Mouse (Mus musculus) heart, adult 2 months (tissue): ENCODE results near the gene Golph3.

Experiments used
- CTCF ChIP-seq: fragments of 200-600 bp; IDR thresholded peaks from 2 replicates; pipeline ENCODE4 v1.8.1; 2022; ENCODE audit warnings: antibody characterized with exemption, mild to moderate bottlenecking, moderate library complexity
- EP300 ChIP-seq: fragments of 200-500 bp; IDR thresholded peaks from 2 replicates; pipeline ENCODE4 v1.6.1; 2011; ENCODE audit warnings: low read depth, low read length, control low read depth; ENCODE audit not compliant: insufficient read depth
- POLR2A ChIP-seq: fragments of 200-500 bp; IDR thresholded peaks from 2 replicates; pipeline ENCODE4 v1.6.1; 2011; ENCODE audit warnings: mild to moderate bottlenecking, low read depth, low read length, control low read depth; ENCODE audit not compliant: insufficient read depth

DNA sequence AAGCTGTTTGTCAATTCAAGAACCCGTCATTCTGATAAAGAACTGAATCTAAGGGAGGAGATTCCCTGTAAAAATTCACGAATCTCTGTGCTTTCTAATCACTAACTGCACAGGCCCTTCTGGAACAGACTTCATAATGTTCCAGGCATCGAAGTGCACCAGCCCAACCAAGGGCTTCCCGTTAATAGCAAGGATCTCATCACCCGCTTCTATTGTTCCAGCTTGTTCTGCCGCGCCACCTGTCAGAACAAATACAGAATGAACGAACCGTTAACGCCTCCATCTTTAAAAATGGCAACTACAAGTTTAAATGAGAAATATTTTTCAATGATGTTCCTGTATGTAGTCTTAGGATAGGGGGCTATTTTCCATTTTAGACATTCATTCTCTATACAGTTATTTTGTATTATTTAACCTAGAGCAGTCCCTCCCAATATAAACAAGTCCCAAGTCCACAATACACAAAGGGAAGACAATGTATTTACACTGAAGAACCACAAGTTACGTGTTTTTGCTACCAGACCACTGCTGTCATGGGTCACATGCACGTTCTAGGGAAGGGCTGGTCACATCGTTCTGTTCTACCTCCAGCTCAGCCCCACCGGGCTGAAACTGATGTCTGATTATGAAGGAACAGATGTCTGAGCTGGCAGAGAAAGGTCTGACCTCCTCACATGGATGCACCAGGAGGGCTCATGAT is 40.9 kb downstream of the Golph3 start:
- no peak for TF ChIP-seq POLR2A
- no peak for TF ChIP-seq EP300
- TF ChIP-seq CTCF: no peak
